Comparison of ENCODE assay signal across 22 mouse cellular contexts in the genomic region with DNA sequence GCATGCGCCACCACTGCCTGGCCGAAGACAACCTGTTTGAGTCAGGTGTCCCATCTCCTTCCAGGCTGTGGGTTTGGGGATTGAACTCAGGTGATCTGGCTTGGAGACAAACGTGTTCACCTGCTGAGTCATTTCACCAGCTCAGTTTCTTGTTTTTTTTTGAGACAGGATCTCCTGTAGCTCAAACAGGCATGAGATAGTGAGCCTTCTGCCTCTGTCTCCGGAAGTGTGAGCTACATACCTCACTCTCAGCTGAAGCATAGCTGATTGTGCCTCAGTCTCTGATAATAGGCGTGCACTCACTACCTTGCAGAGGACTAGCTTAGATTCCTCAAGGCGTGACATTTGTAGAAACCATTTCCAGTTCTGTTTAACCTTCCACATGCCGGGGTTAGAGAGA. TPM values are rescaled to one million over a fixed set of nuclear protein-coding genes. Genes with fewer than 3 reads are reported as not detected.
A peak's percentile ranks its signal among the peaks of the same experiment; 100 is the strongest.
DNase-seq lines count a peak whose midpoint lies in the region; ATAC-seq lines count a peak whose summit lies in the region.
"Had no signal": no experiment of that assay in that cellular context is flagged by ENCODE, and none has a peak within 500 bp of the region (broad histone marks: within the 10 kb centered on the region; RNA-seq: fewer than 3 reads in every experiment).

No protein-coding gene starts in this region.

- H3K9me3 ChIP-seq in forebrain, embryonic 15.5 days, result no peaks in the 10 kb centered on the region
- no peaks in the 10 kb centered on the region for H3K9me3 ChIP-seq in forebrain, embryonic 11.5 days (ENCODE audit: control insufficient read depth, low read length)
- H3K9me3 ChIP-seq in liver, embryonic 12.5 days (replicated peaks), result no peaks in the 10 kb centered on the region
- H3K9me3 ChIP-seq in kidney, embryonic 14.5 days (ENCODE audit: control insufficient read depth, low read length), result no peaks in the 10 kb centered on the region
- H3K9me3 ChIP-seq: forebrain, embryonic 10.5 days; heart, embryonic 15.5 days; hindbrain, embryonic 13.5 days; limb, embryonic 15.5 days had no signal

- H3K36me3 ChIP-seq in forebrain, embryonic 15.5 days, result no peaks in the 10 kb centered on the region
- no peaks in the 10 kb centered on the region; the same call in 1 of the 2 replicates for H3K36me3 ChIP-seq in forebrain, embryonic 11.5 days (ENCODE audit: control insufficient read depth, insufficient read depth, low read length)
- peaks cover 32% of the 10 kb centered on the region for H3K36me3 ChIP-seq in liver, embryonic 12.5 days
- peaks cover 27% of the 10 kb centered on the region for H3K36me3 ChIP-seq in kidney, embryonic 14.5 days (ENCODE audit: control insufficient read depth, insufficient read depth, low read length)
- H3K36me3 ChIP-seq: hindbrain, embryonic 13.5 days had no signal

- WGBS in forebrain, embryonic 15.5 days, result 88% methylated on average over 7 of the region's 7 CpGs
- WGBS in forebrain, embryonic 11.5 days, result 86% methylated on average over 7 of the region's 7 CpGs
- WGBS in liver, embryonic 12.5 days (ENCODE audit: insufficient replicate concordance), result 32% methylated on average over 7 of the region's 7 CpGs
- 90% methylated on average over 7 of the region's 7 CpGs for WGBS in kidney, embryonic 14.5 days

- H3K4me2 ChIP-seq in forebrain, embryonic 15.5 days (replicated peaks), result no peak overlapping the region
- no peak overlapping the region for H3K4me2 ChIP-seq in forebrain, embryonic 11.5 days (ENCODE audit: low read depth, low read length, severe bottlenecking)
- H3K4me2 ChIP-seq in liver, embryonic 12.5 days, result peak overlapping the region; percentile 60
- no peak overlapping the region for H3K4me2 ChIP-seq in kidney, embryonic 14.5 days (replicated peaks; ENCODE audit: low read depth, low read length)
- H3K4me2 ChIP-seq: heart, embryonic 15.5 days; hindbrain, embryonic 13.5 days; limb, embryonic 15.5 days had no signal

- no peaks in the 10 kb centered on the region for H3K27me3 ChIP-seq in forebrain, embryonic 15.5 days
- H3K27me3 ChIP-seq in forebrain, embryonic 11.5 days (ENCODE audit: control insufficient read depth, insufficient read depth, low read length), result no peaks in the 10 kb centered on the region
- peaks cover 5% of the 10 kb centered on the region; the same call in 1 of the 2 replicates for H3K27me3 ChIP-seq in liver, embryonic 12.5 days (replicated peaks)
- no peaks in the 10 kb centered on the region for H3K27me3 ChIP-seq in kidney, embryonic 14.5 days (ENCODE audit: control insufficient read depth, insufficient read depth, low read length)
- H3K27me3 ChIP-seq: heart, embryonic 15.5 days; hindbrain, embryonic 13.5 days; limb, embryonic 15.5 days had no signal

- no peak overlapping the region for H3K4me3 ChIP-seq in forebrain, embryonic 15.5 days
- H3K4me3 ChIP-seq in forebrain, embryonic 11.5 days (ENCODE audit: low read depth, low read length), result no peak overlapping the region
- H3K4me3 ChIP-seq in liver, embryonic 12.5 days, result no peak overlapping the region
- H3K4me3 ChIP-seq in kidney, embryonic 14.5 days (ENCODE audit: low read length), result no peak overlapping the region
- H3K4me3 ChIP-seq: forebrain, embryonic 10.5 days; heart, embryonic 15.5 days; hindbrain, embryonic 13.5 days; limb, embryonic 15.5 days had no signal

- H3K4me1 ChIP-seq in forebrain, embryonic 15.5 days, result peaks cover 13% of the 10 kb centered on the region
- H3K4me1 ChIP-seq in forebrain, embryonic 11.5 days (replicated peaks; ENCODE audit: control insufficient read depth, insufficient read depth, low read length), result peaks cover 3% of the 10 kb centered on the region
- peaks cover 56% of the 10 kb centered on the region for H3K4me1 ChIP-seq in liver, embryonic 12.5 days
- H3K4me1 ChIP-seq in kidney, embryonic 14.5 days (ENCODE audit: control insufficient read depth, insufficient read depth, low read length), result no peaks in the 10 kb centered on the region
- H3K4me1 ChIP-seq: limb, embryonic 15.5 days had no signal

- H3K27ac ChIP-seq in forebrain, embryonic 15.5 days (replicated peaks), result 0 out of 2 replicates have a peak overlapping the region, but pooled peaks have one; percentile 28
- H3K27ac ChIP-seq in forebrain, embryonic 11.5 days (ENCODE audit: low read depth, low read length), result no peak overlapping the region
- peak overlapping the region; percentile 82 for H3K27ac ChIP-seq in liver, embryonic 12.5 days
- no peak overlapping the region for H3K27ac ChIP-seq in kidney, embryonic 14.5 days (ENCODE audit: low read depth, low read length)
- H3K27ac ChIP-seq: limb, embryonic 15.5 days had no signal

- no peak for ATAC-seq in forebrain, embryonic 15.5 days (replicated peaks)
- ATAC-seq in forebrain, embryonic 11.5 days (replicated peaks; ENCODE audit: low FRiP score), result no peak
- peak; percentile 54 for ATAC-seq in liver, embryonic 12.5 days
- ATAC-seq in megakaryocyte-erythroid progenitor cell, adult 5-6 weeks (replicated peaks; ENCODE audit: low FRiP score, low TSS enrichment, poor library complexity, severe bottlenecking), result peak; percentile 29
- no peak for ATAC-seq in kidney, embryonic 14.5 days (ENCODE audit: low FRiP score, low TSS enrichment)
- ATAC-seq: CD4-positive, CD25-positive, alpha-beta regulatory T cell, adult 4 months; intestine, postnatal 0 days had no signal

- no peak overlapping the region for H3K9ac ChIP-seq in forebrain, embryonic 15.5 days (replicated peaks)
- H3K9ac ChIP-seq in forebrain, embryonic 11.5 days (ENCODE audit: low read length), result no peak overlapping the region
- H3K9ac ChIP-seq in liver, embryonic 12.5 days, result no peak overlapping the region; the same call in 1 of the 2 replicates
- H3K9ac ChIP-seq in kidney, embryonic 14.5 days (ENCODE audit: low read depth, low read length), result no peak overlapping the region
- H3K9ac ChIP-seq: heart, embryonic 15.5 days; limb, embryonic 15.5 days had no signal

- no peak for DNase-seq in forebrain, embryonic 11.5 days (ENCODE audit: low spot score)
- no peak for DNase-seq in liver
- peak; percentile 65 for DNase-seq in MEL-GATA-1-ER (ENCODE audit: extremely low read depth, low read depth)
- DNase-seq in thymus, adult 18-20 months, result no peak
- DNase-seq: cerebellum, adult 2 months; gastrocnemius, postnatal 14 days; heart, adult 18-20 months; layer of hippocampus, postnatal 36 days; lung, postnatal 10 days; right cerebral cortex, postnatal 14 days; spleen, adult 18-20 months; thymus, adult 2 months had no signal

RNA-seq across cellular contexts. Expression of gene Vat1, which starts 18.8 kb away (rescaled TPM):
- polyA plus RNA-seq in forebrain, embryonic 15.5 days (2015; fragmentation: Nextera tagmentation; extraction: Ambion mirVana), result 77.1 and 79.8 TPM in 2 replicates
- polyA plus RNA-seq in forebrain, embryonic 11.5 days (2014; fragmentation: Nextera tagmentation; extraction: Ambion mirVana), result 47.0 and 51.4 TPM in 2 replicates
- polyA plus RNA-seq in liver, embryonic 12.5 days (2016; fragmentation: Nextera tagmentation; extraction: Ambion mirVana), result 11.8 and 12.2 TPM in 2 replicates
- total RNA-seq in megakaryocyte-erythroid progenitor cell, adult 5-6 weeks (2014; fragmentation: Nextera tagmentation), result 6.5 and 7.4 TPM in 2 replicates
- total RNA-seq in megakaryocyte-erythroid progenitor cell, adult 5-6 weeks (2017), result 3.3 and 5.4 TPM in 2 replicates
- 25.0 and 28.4 TPM in 2 replicates for polyA plus RNA-seq in kidney, embryonic 14.5 days (2014; fragmentation: Nextera tagmentation; extraction: Ambion mirVana)

RNA-seq across cellular contexts. Expression of gene Rnd2, which starts 20.0 kb away (rescaled TPM):
- polyA plus RNA-seq in forebrain, embryonic 15.5 days (2015; fragmentation: Nextera tagmentation; extraction: Ambion mirVana), result 121 and 142 TPM in 2 replicates
- polyA plus RNA-seq in forebrain, embryonic 11.5 days (2014; fragmentation: Nextera tagmentation; extraction: Ambion mirVana), result 43.5 and 49.0 TPM in 2 replicates
- polyA plus RNA-seq in liver, embryonic 12.5 days (2016; fragmentation: Nextera tagmentation; extraction: Ambion mirVana), result 3.6 and 3.9 TPM in 2 replicates
- total RNA-seq in megakaryocyte-erythroid progenitor cell, adult 5-6 weeks (2014; fragmentation: Nextera tagmentation), result 1.6 and 7.2 TPM in 2 replicates
- total RNA-seq in megakaryocyte-erythroid progenitor cell, adult 5-6 weeks (2017), result 3.5 and 3.8 TPM in 2 replicates
- 7.0 and 10.8 TPM in 2 replicates for polyA plus RNA-seq in kidney, embryonic 14.5 days (2014; fragmentation: Nextera tagmentation; extraction: Ambion mirVana)

RNA-seq across cellular contexts. Expression of gene Ifi35, which starts 36.6 kb away (rescaled TPM):
- 2.4 and 3.2 TPM in 2 replicates for polyA plus RNA-seq in forebrain, embryonic 15.5 days (2015; fragmentation: Nextera tagmentation; extraction: Ambion mirVana)
- 3.8 and 3.9 TPM in 2 replicates for polyA plus RNA-seq in forebrain, embryonic 11.5 days (2014; fragmentation: Nextera tagmentation; extraction: Ambion mirVana)
- polyA plus RNA-seq in liver, embryonic 12.5 days (2016; fragmentation: Nextera tagmentation; extraction: Ambion mirVana), result 35.8 and 37.1 TPM in 2 replicates
- total RNA-seq in megakaryocyte-erythroid progenitor cell, adult 5-6 weeks (2014; fragmentation: Nextera tagmentation), result 35.5 and 44.1 TPM in 2 replicates
- 31.7 and 33.5 TPM in 2 replicates for total RNA-seq in megakaryocyte-erythroid progenitor cell, adult 5-6 weeks (2017)
- 9.6 and 10.4 TPM in 2 replicates for polyA plus RNA-seq in kidney, embryonic 14.5 days (2014; fragmentation: Nextera tagmentation; extraction: Ambion mirVana)

RNA-seq across cellular contexts. Expression of gene Rpl27, which starts 42.7 kb away (rescaled TPM):
- 267 and 285 TPM in 2 replicates for polyA plus RNA-seq in forebrain, embryonic 15.5 days (2015; fragmentation: Nextera tagmentation; extraction: Ambion mirVana)
- polyA plus RNA-seq in forebrain, embryonic 11.5 days (2014; fragmentation: Nextera tagmentation; extraction: Ambion mirVana), result 370 and 424 TPM in 2 replicates
- 378 and 390 TPM in 2 replicates for polyA plus RNA-seq in liver, embryonic 12.5 days (2016; fragmentation: Nextera tagmentation; extraction: Ambion mirVana)
- total RNA-seq in megakaryocyte-erythroid progenitor cell, adult 5-6 weeks (2014; fragmentation: Nextera tagmentation), result 1,243 and 1,644 TPM in 2 replicates
- 3,990 and 4,375 TPM in 2 replicates for total RNA-seq in megakaryocyte-erythroid progenitor cell, adult 5-6 weeks (2017)
- polyA plus RNA-seq in kidney, embryonic 14.5 days (2014; fragmentation: Nextera tagmentation; extraction: Ambion mirVana), result 430 and 578 TPM in 2 replicates

RNA-seq across cellular contexts. Expression of gene Ptges3l, which starts 59.7 kb away (rescaled TPM):
- 1.0 and 1.7 TPM in 2 replicates for polyA plus RNA-seq in forebrain, embryonic 15.5 days (2015; fragmentation: Nextera tagmentation; extraction: Ambion mirVana)
- 1.6 and 2.7 TPM in 2 replicates for polyA plus RNA-seq in forebrain, embryonic 11.5 days (2014; fragmentation: Nextera tagmentation; extraction: Ambion mirVana)
- 1.3 and 2.1 TPM in 2 replicates for polyA plus RNA-seq in liver, embryonic 12.5 days (2016; fragmentation: Nextera tagmentation; extraction: Ambion mirVana)
- total RNA-seq in megakaryocyte-erythroid progenitor cell, adult 5-6 weeks (2014; fragmentation: Nextera tagmentation), result not detected in 2 replicates
- total RNA-seq in megakaryocyte-erythroid progenitor cell, adult 5-6 weeks (2017), result not detected in 2 replicates
- polyA plus RNA-seq in kidney, embryonic 14.5 days (2014; fragmentation: Nextera tagmentation; extraction: Ambion mirVana), result 8.9 and 10.3 TPM in 2 replicates

Comparison
In these comparisons a context has a peak if more than half of its experiments do, and no peak if none do; other contexts are left out.
1. H3K27ac ChIP-seq: peak in forebrain, embryonic 15.5 days (single experiment) and liver, embryonic 12.5 days (single experiment); none in forebrain, embryonic 11.5 days (single experiment) and kidney, embryonic 14.5 days (single experiment).
2. ATAC-seq: peak in liver, embryonic 12.5 days (single experiment) and megakaryocyte-erythroid progenitor cell, adult 5-6 weeks (single experiment); none in forebrain, embryonic 15.5 days (single experiment), forebrain, embryonic 11.5 days (single experiment) and kidney, embryonic 14.5 days (single experiment).